35 mouse cellular contexts compared by ENCODE assay signal in the genomic region with DNA sequence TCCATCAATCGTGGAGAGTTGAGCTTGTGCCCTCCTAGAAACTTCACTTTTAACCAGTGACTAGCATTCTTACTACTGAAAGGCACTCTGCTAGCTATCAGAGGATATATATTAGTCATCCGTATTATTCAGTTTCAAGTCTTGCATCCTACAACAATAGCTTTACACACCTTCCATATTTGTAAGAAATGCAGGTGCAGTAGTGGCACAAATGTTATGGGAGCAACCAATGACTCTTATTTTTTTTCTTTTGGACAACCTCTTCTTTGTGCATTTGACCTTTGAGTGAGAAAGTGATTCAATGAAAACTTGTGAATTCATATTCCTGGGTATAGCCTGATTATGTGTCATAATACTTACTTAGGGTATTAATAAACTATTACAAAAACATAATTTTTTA.
"Had no signal": no experiment of that assay in that cellular context is flagged by ENCODE, and none has a peak within 500 bp of the region (broad histone marks: within the 10 kb centered on the region; RNA-seq: fewer than 3 reads in every experiment).

No protein-coding gene starts in this region.

- H3K9ac ChIP-seq: heart, embryonic 12.5 days; heart, embryonic 13.5 days; heart, embryonic 15.5 days; hindbrain, embryonic 12.5 days; hindbrain, embryonic 13.5 days; hindbrain, embryonic 14.5 days; hindbrain, embryonic 15.5 days; intestine, embryonic 15.5 days; kidney, embryonic 15.5 days had no signal

- H3K4me2 ChIP-seq: heart, embryonic 11.5 days; heart, embryonic 12.5 days; heart, embryonic 13.5 days; heart, embryonic 15.5 days; hindbrain, embryonic 12.5 days; hindbrain, embryonic 13.5 days; hindbrain, embryonic 14.5 days; hindbrain, embryonic 15.5 days; intestine, embryonic 15.5 days; kidney, embryonic 15.5 days had no signal

- H3K27me3 ChIP-seq: heart, embryonic 12.5 days; heart, embryonic 13.5 days; heart, embryonic 15.5 days; hindbrain, embryonic 12.5 days; hindbrain, embryonic 13.5 days; hindbrain, embryonic 15.5 days; intestine, embryonic 15.5 days; kidney, embryonic 15.5 days had no signal

- H3K9me3 ChIP-seq: heart, embryonic 10.5 days; heart, embryonic 12.5 days; heart, embryonic 13.5 days; heart, embryonic 15.5 days; hindbrain, embryonic 13.5 days; intestine, embryonic 15.5 days; kidney, embryonic 15.5 days had no signal

- DNase-seq: heart, postnatal 10 days; heart, postnatal 14 days; heart, postnatal 36 days; heart, postnatal 4 days; kidney, adult 11 months; kidney, adult 18-20 months; kidney, adult 2 months; kidney, adult 8-10 months; kidney, adult 9 months; kidney, postnatal 10 days; kidney, postnatal 14 days; kidney, postnatal 25 days; kidney, postnatal 36 days; kidney, postnatal 4 days; layer of hippocampus, adult 9-11 months; layer of hippocampus, postnatal 36 days had no signal

- H3K4me3 ChIP-seq: heart, embryonic 10.5 days; heart, embryonic 12.5 days; heart, embryonic 13.5 days; heart, embryonic 15.5 days; hindbrain, embryonic 10.5 days; hindbrain, embryonic 12.5 days; hindbrain, embryonic 13.5 days; hindbrain, embryonic 15.5 days; intestine, embryonic 15.5 days; kidney, embryonic 15.5 days; layer of hippocampus, adult 2 months had no signal

- ATAC-seq: hindbrain, embryonic 16.5 days; hindbrain, postnatal 0 days; inflammation-experienced regulatory T-cells, adult 6 months; intestine, embryonic 15.5 days; intestine, embryonic 16.5 days; intestine, postnatal 0 days had no signal

- H3K36me3 ChIP-seq: heart, embryonic 10.5 days; heart, embryonic 12.5 days; heart, embryonic 13.5 days; heart, embryonic 15.5 days; hindbrain, embryonic 10.5 days; hindbrain, embryonic 12.5 days; hindbrain, embryonic 13.5 days; hindbrain, embryonic 15.5 days; intestine, embryonic 15.5 days; kidney, embryonic 15.5 days had no signal

- H3K4me1 ChIP-seq: heart, embryonic 10.5 days; heart, embryonic 12.5 days; heart, embryonic 13.5 days; heart, embryonic 15.5 days; hindbrain, embryonic 10.5 days; hindbrain, embryonic 12.5 days; hindbrain, embryonic 13.5 days; hindbrain, embryonic 15.5 days; intestine, embryonic 15.5 days; kidney, embryonic 15.5 days had no signal

- H3K27ac ChIP-seq: heart, embryonic 10.5 days; heart, embryonic 13.5 days; heart, embryonic 15.5 days; hindbrain, embryonic 10.5 days; hindbrain, embryonic 12.5 days; hindbrain, embryonic 13.5 days; hindbrain, embryonic 14.5 days; hindbrain, embryonic 15.5 days; hindbrain, postnatal 0 days; intestine, embryonic 15.5 days; kidney, embryonic 15.5 days; kidney, postnatal 0 days; layer of hippocampus, adult 2 months had no signal
